Mouse (Mus musculus): ENCODE results near the gene Tpra1.

DNA sequence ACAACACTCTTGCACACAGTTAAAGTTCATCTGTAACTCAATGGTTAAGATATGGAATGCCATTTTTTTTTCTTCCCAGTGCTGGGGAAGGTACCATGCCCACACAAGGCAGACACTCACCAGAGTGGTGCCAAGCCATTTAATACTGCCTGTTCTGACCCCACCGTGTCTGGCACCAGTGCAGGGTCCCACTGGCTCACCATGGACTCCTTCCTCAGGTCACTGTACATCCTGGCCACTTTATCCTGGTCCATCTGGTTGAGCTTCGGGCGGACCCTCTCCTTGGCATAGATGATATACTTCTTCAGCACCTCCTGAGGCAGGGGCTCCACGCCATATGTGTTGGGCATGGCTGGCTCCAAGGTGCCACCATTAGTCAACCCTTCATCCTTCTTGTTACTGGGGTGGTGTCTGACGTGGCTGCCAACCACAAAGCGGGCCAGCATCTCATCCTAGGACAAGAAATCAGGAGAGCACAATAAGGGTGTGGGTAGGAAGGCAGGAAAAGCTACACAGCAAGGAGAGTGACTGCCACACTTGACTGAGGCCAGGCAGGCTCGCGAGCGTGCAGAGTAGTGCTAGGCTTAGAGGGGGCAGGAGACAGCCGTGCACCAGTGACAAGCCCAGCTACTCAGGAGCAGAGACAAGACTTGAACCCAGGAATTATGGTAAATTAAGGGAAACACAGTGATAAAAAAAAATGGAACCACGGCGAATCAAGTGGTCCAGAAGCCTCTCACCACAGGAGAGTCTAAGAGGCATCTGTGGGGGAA lies 16.2 kb upstream of the Tpra1 start:
- TF ChIP-seq EP300 (IDR thresholded peaks at IDR 0.05; ENCODE audit: low read depth) (no peak), CTCF (IDR thresholded peaks at IDR 0.05; ENCODE audit: low read depth) (no peak)
